Mouse (Mus musculus): ENCODE measurements around the gene Fam57b.

Fam57b gene

DNA sequence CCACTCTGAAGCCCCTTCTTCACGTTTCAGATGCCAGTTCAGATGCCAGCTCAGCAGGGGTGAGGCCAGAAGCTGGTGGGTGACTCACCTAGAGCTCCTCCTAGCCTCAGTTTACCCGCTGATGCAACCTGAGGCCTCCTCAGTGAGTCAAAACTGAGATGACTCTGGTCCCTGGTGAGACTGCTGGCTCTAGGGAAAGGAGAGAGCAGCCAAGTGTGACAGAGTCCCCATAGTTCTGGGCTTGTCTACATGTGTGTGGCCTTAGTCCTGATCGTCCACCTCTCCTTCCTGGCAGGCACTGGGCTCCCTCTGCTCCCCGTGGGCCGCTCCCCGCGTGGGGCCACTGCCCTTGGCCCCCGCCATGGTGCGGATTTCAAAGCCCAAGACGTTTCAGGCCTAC, 20.0 kb upstream of the Fam57b start:
- WGBS = 31% methylated on average over 10 of the region's 10 CpGs

DNA sequence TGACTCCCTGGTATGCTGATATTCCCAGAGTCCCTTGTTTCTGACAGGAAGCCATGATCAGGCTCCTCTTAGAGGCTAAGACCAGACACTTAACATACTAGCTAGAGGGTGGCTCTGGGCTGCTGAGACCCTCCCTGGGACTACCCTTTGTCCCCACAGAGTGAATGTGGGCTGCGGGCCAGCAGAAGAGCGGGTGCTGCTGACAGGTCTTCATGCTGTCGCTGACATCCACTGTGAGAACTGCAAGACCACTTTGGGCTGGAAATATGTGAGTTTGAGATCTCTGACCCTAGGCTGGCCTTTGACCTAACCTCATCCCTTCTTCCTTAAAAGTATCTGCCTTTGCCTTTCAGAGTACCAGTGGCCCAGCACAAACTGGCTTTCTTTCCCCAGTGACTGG, 19.3 kb upstream of the Fam57b start:
- WGBS = 76% methylated on average over 3 of the region's 3 CpGs

GRCm38 (mm10) chr7:126779101-126779500, 18.4 kb upstream of the Fam57b start:
- WGBS = 84% methylated on average over 7 of the region's 7 CpGs

DNA sequence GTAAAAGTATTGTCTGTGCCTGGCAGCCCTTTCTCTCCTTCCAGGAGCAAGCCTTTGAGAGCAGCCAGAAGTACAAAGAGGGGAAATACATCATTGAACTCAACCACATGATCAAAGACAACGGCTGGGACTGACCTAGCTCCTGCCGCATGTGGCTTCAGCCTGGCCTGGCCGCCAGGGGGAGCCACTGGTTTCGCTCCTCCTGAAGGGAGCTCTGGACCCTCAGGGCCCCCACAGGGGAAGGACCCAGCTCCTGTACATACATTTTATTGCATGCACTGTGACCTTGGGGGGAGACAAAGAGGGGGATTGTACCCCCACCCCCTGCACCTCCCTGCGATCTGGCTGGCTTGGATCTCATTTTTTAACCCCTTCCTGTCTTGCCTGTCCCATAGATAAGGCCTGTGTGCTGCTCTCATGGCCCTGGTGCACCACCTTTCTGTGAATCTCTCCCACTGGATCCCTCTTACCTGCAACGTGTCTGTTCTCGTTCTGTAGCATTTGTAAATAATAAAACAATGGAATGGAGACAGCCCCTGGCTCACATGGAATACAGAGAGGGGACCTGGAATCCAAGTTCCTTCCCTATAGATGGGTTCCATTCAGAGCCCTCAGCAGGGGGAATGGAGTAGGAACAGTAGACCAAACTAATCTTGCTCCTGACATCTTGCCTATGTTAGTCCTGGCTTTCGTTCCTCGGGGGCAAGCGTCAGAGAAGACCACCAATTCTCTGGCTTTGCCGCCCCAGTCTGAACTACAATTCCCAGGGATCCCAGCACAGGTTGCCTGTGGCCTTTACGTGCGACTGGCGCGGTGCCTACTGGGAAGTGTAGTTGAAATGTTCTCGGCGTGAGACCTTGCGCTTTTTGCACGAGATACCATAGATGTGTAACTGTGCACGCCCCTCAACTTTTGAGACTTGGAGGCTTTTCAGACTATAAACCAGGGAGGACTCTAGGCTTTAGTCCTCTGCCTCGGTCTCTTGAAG, 17.2 kb upstream of the Fam57b start:
- 7% methylated on average over 21 of the region's 21 CpGs for WGBS

- 14% methylated on average over 22 of the region's 22 CpGs for WGBS
These were observed 16.4 kb upstream of the Fam57b start, which contains the start of gene Tbx6 for GRCm38 (mm10) chr7:126780971-126781635. Gene Tbx6 (plus strand): TSS chr7:126781483.

GRCm38 (mm10) chr7:126781661-126782370, 15.7 kb upstream of the Fam57b start:
- WGBS = 59% methylated on average over 11 of the region's 11 CpGs

DNA sequence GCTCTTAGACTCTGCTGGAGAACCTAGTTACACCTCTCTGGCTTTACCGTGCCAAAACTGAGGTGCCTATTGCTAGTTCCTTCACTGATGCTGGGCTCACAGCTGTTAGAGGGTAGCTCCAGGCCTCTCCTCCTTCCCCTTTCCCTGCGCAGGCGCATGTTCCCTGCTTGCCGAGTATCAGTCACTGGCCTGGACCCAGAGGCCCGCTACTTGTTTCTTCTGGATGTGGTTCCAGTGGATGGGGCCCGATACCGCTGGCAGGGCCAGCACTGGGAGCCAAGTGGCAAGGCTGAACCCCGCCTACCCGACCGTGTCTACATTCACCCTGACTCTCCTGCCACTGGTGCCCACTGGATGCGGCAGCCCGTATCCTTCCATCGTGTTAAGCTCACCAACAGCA, 14.8 kb upstream of the Fam57b start:
- WGBS = 77% methylated on average over 13 of the region's 13 CpGs

- 82% methylated on average over 7 of the region's 7 CpGs for WGBS
These were observed 13.0 kb upstream of the Fam57b start for GRCm38 (mm10) chr7:126784469-126784868.

GRCm38 (mm10) chr7:126785056-126785455, 12.4 kb upstream of the Fam57b start:
- 77% methylated on average over 4 of the region's 4 CpGs for WGBS

GRCm38 (mm10) chr7:126786142-126786541, 11.3 kb upstream of the Fam57b start:
- 84% methylated on average over 14 of the region's 14 CpGs for WGBS

- 82% methylated on average over 4 of the region's 4 CpGs for WGBS
These were observed 8.3 kb upstream of the Fam57b start for GRCm38 (mm10) chr7:126789141-126789540.

DNA sequence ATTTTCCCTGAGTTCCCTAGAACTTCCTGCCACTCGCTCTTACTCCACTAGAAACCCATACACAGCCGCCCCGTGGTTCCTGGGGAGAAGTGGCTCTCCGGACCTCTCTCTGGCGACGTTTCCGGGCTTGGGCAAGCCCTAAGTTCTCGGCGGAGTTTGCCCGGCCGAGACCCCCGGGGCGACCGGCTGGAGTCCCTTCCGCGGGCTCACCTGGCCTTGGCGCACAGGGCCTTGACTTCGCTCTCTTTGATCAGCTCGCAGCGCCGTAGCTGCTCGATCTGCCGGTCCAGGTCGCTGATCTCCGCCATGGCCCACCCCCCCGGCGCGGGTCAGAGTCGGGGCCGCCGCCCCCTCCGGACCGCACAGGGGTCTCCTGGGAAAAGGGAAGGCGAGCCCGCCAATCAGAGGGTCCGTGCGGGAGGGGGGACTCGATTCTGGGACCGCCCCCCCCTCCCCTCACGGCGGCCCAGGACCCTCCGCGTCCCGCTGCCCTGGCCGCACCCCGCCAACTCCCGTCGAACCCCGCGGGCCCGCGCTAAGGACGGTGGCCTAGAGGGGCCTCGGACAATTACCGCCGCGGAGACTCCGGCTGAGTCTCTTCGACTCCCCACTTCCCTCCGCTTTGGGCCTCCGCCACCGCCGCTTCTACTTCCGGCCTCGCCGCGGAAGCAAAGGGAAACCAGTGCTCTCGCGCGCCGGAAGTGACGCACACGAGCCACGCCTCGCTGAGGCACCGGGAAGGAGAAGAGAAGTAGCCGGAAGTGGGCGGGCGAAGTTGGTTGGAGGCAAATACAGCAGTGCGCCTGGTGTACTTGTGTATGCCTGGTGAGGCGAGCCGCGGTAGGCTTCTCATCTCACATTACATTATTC, 5.4 kb upstream of the Fam57b start, which contains the start of gene Ppp4c:
TSS of gene Ppp4c (minus strand) at position 646 of the 870 bp plus-strand sequence.
- under 1% methylated on average over 82 of the region's 83 CpGs for WGBS

GRCm38 (mm10) chr7:126792721-126793443, 4.6 kb upstream of the Fam57b start:
- WGBS = 22% methylated on average over 11 of the region's 11 CpGs

- 68% methylated on average over 4 of the region's 4 CpGs for WGBS
These were observed 3.8 kb upstream of the Fam57b start for GRCm38 (mm10) chr7:126793456-126794270.

- 63% methylated on average over 4 of the region's 4 CpGs for WGBS
These were observed 3.2 kb upstream of the Fam57b start for GRCm38 (mm10) chr7:126794271-126794605.

GRCm38 (mm10) chr7:126795387-126796317, 1.8 kb upstream of the Fam57b start:
- 71% methylated on average over 16 of the region's 16 CpGs for WGBS

DNA sequence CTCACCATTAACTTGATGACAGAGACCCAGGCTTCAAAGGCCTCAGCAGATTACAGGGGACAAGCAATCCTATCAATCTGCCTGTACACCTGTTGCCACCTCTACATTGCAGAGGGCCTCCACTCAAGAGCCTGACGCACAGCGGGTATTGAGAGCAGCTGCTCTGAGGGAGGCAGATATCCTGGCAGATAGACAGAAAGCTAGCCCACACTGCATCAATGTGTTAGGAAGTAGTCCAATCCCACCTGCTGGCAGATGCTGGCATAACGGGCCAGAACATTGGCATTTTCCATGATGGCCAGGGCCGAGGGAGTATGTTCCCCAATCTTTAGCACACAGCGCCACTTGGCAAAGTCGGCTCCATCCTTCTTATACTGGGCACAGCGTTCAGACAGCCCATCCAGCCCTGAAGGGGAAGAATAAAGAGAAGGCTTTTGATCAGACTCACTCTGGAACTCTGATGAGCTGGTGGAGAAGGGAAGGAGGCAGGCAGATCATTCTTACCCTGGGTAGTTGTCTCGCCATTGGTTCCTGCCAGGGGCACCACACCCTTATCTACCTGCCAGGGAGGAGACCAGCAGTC, 1.0 kb upstream of the Fam57b start:
- 24% methylated on average over 8 of the region's 8 CpGs for WGBS

Measured in cerebral cortex, adult 2 months (tissue).